Mouse (Mus musculus) neural tube, embryonic 11.5 days (tissue): ENCODE measurements around the gene Gm12248. TPM values are rescaled to one million over a fixed set of nuclear protein-coding genes. Genes with fewer than 3 reads are reported as not detected.

Source experiments
- ATAC-seq: fragments of 200-750 bp; cut with Nextera tagmentation; 2 replicates; pipeline ENCODE4 v1.8.0; 2017; ENCODE audit warnings: moderate number of reproducible peaks, mild to moderate bottlenecking, moderate TSS enrichment, moderate library complexity; ENCODE audit not compliant: insufficient read depth, low FRiP score, low TSS enrichment
- DNase-seq: peaks from one replicate; pipeline ENCODE4 v3.0.0-alpha.2; 2015; ENCODE audit warnings: low spot score
- H3K27ac ChIP-seq: fragments of 300-500 bp; sonication (generic); 2 replicates; pipeline ENCODE4 v1.5.1; 2014; ENCODE audit warnings: low read depth, mild to moderate bottlenecking, low read length
- H3K27me3 ChIP-seq: fragments of 300-500 bp; sonication (generic); 2 replicates; pipeline ENCODE4 v1.6.1; 2014; ENCODE audit warnings: mild to moderate bottlenecking, low read length, mixed read lengths; ENCODE audit not compliant: control insufficient read depth, insufficient read depth
- H3K36me3 ChIP-seq: fragments of 300-500 bp; sonication (generic); 2 replicates; pipeline ENCODE4 v1.6.1; 2014; ENCODE audit warnings: mild to moderate bottlenecking, low read length, moderate library complexity, mixed read lengths; ENCODE audit not compliant: control insufficient read depth, insufficient read depth
- H3K4me1 ChIP-seq: fragments of 300-500 bp; sonication (generic); 2 replicates; pipeline ENCODE4 v1.6.1; 2014; ENCODE audit warnings: low read length, mixed read lengths; ENCODE audit not compliant: control insufficient read depth, insufficient read depth
- H3K4me2 ChIP-seq: fragments of 300-500 bp; sonication (generic); 2 replicates; pipeline ENCODE4 v1.6.1; 2014; ENCODE audit warnings: low read depth, mild to moderate bottlenecking, moderate library complexity
- H3K4me3 ChIP-seq: fragments of 300-500 bp; sonication (generic); 2 replicates; pipeline ENCODE4 v1.5.1; 2014; ENCODE audit warnings: low read depth, low read length
- H3K9ac ChIP-seq: fragments of 300-500 bp; sonication (generic); 2 replicates; pipeline ENCODE4 v1.6.1; 2014; ENCODE audit warnings: mild to moderate bottlenecking, low read length
- H3K9me3 ChIP-seq: fragments of 300-500 bp; sonication (generic); 2 replicates; pipeline ENCODE4 v1.6.1; 2016; ENCODE audit warnings: low read length; ENCODE audit not compliant: control insufficient read depth
- WGBS: fragments of 180-500 bp; shearing (Covaris S2); extraction: QIAGEN DNeasy Blood & Tissue Kit; methylation state at CpG from one replicate; pipeline ENCODE4 v1.1.7; 2014; 5-methylcytosine and 5-hydroxymethylcytosine counted together
- polyA plus RNA-seq: library from polyadenylated mRNA; unstranded; fragments of >200 nt; fragmentation: Nextera tagmentation; extraction: Ambion mirVana; gene quantifications from 2 replicates; pipeline ENCODE4 v1.2.1, GENCODE M21; 2014

Gene Gm12248
- polyA plus RNA-seq, 1 experiment from 2014 or later, result not detected

- Histone ChIP-seq H3K4me1 (no peaks in the 10 kb centered on the region), H3K4me2 (no peak overlapping the region), H3K9ac (no peak overlapping the region), H3K9me3 (no peaks in the 10 kb centered on the region), H3K36me3 (peaks cover 15% of the 10 kb centered on the region), H3K27ac (no peak overlapping the region), H3K4me3 (no peak overlapping the region), H3K27me3 (no peaks in the 10 kb centered on the region)
- DNase-seq, result no peak
- WGBS, result 87% methylated on average over 7 of the region's 7 CpGs
- ATAC-seq, result no peak
These were observed 33.6 kb upstream of the Gm12248 start for GRCm38 (mm10) chr11:58126397-58127160.

- H3K4me3 ChIP-seq, result no peak overlapping the region
- no peaks in the 10 kb centered on the region for H3K4me1 ChIP-seq
- 88% methylated on average over 11 of the region's 11 CpGs for WGBS
- no peak for DNase-seq
- no peak overlapping the region for H3K27ac ChIP-seq
- H3K27me3 ChIP-seq, result no peaks in the 10 kb centered on the region
- ATAC-seq, result no peak
- no peaks in the 10 kb centered on the region for H3K9me3 ChIP-seq
- no peak overlapping the region for H3K4me2 ChIP-seq
- no peak overlapping the region for H3K9ac ChIP-seq
- H3K36me3 ChIP-seq, result peaks cover 14% of the 10 kb centered on the region
These were observed 32.1 kb upstream of the Gm12248 start for GRCm38 (mm10) chr11:58125021-58125420.

GRCm38 (mm10) chr11:58123711-58124110 is 30.8 kb upstream of the Gm12248 start:
- H3K27ac ChIP-seq, result no peak overlapping the region
- no peak overlapping the region for H3K9ac ChIP-seq
- H3K9me3 ChIP-seq, result no peaks in the 10 kb centered on the region
- H3K27me3 ChIP-seq, result no peaks in the 10 kb centered on the region
- H3K36me3 ChIP-seq, result peaks cover 13% of the 10 kb centered on the region
- no peak overlapping the region for H3K4me3 ChIP-seq
- no peak overlapping the region for H3K4me2 ChIP-seq
- ATAC-seq (no peak), DNase-seq (no peak)
- 87% methylated on average over 2 of the region's 2 CpGs for WGBS
- H3K4me1 ChIP-seq, result no peaks in the 10 kb centered on the region

- ATAC-seq (no peak), DNase-seq (no peak)
- Histone ChIP-seq H3K4me3 (no peak overlapping the region), H3K4me1 (no peaks in the 10 kb centered on the region), H3K9me3 (no peaks in the 10 kb centered on the region), H3K36me3 (peaks cover 12% of the 10 kb centered on the region), H3K27ac (no peak overlapping the region), H3K4me2 (no peak overlapping the region), H3K9ac (no peak overlapping the region), H3K27me3 (no peaks in the 10 kb centered on the region)
- 91% methylated on average over 9 of the region's 9 CpGs for WGBS
These were observed 28.4 kb upstream of the Gm12248 start for GRCm38 (mm10) chr11:58121351-58121750.

- no peak overlapping the region for H3K9ac ChIP-seq
- ATAC-seq, result no peak
- no peak for DNase-seq
- 87% methylated on average over 3 of the region's 3 CpGs for WGBS
- H3K4me3 ChIP-seq, result no peak overlapping the region
- no peak overlapping the region for H3K4me2 ChIP-seq
- H3K27ac ChIP-seq, result no peak overlapping the region
- H3K4me1 ChIP-seq, result no peaks in the 10 kb centered on the region
- no peaks in the 10 kb centered on the region for H3K9me3 ChIP-seq
- no peaks in the 10 kb centered on the region for H3K27me3 ChIP-seq
- peaks cover 12% of the 10 kb centered on the region for H3K36me3 ChIP-seq
These were observed 27.7 kb upstream of the Gm12248 start for GRCm38 (mm10) chr11:58120655-58121054.

GRCm38 (mm10) chr11:58117044-58117652 is 24.2 kb upstream of the Gm12248 start:
- Histone ChIP-seq H3K27me3 (no peaks in the 10 kb centered on the region), H3K4me2 (no peak overlapping the region), H3K4me1 (no peaks in the 10 kb centered on the region), H3K4me3 (no peak overlapping the region), H3K9ac (no peak overlapping the region), H3K9me3 (no peaks in the 10 kb centered on the region), H3K27ac (no peak overlapping the region), H3K36me3 (peaks cover 18% of the 10 kb centered on the region)
- no peak for ATAC-seq
- DNase-seq, result no peak
- WGBS, result 91% methylated on average over 10 of the region's 10 CpGs

- no peak for ATAC-seq
- WGBS, result 94% methylated on average over 1 of the region's 1 CpGs
- peaks cover 18% of the 10 kb centered on the region for H3K36me3 ChIP-seq
These were observed 23.6 kb upstream of the Gm12248 start for GRCm38 (mm10) chr11:58116560-58116959.

GRCm38 (mm10) chr11:58107664-58108337 is 14.9 kb upstream of the Gm12248 start:
- Histone ChIP-seq H3K27me3 (no peaks in the 10 kb centered on the region), H3K4me2 (no peak overlapping the region), H3K9me3 (no peaks in the 10 kb centered on the region), H3K27ac (no peak overlapping the region), H3K36me3 (peaks cover 8% of the 10 kb centered on the region), H3K4me1 (peaks cover 10% of the 10 kb centered on the region; the same call in 1 of the 2 replicates), H3K9ac (no peak overlapping the region), H3K4me3 (no peak overlapping the region)
- ATAC-seq, result no peak
- no peak for DNase-seq
- WGBS, result 83% methylated on average over 4 of the region's 4 CpGs

More at GRCm38 (mm10) chr11:58116560-58116959, 23.6 kb upstream of the Gm12248 start:
- Histone ChIP-seq H3K27me3 (no peaks in the 10 kb centered on the region), H3K9ac (no peak overlapping the region), H3K4me1 (no peaks in the 10 kb centered on the region), H3K9me3 (no peaks in the 10 kb centered on the region), H3K27ac (no peak overlapping the region), H3K4me2 (no peak overlapping the region), H3K4me3 (no peak overlapping the region)
- DNase-seq, result no peak
